ENCODE assay signal across 22 mouse cellular contexts in the genomic region with DNA sequence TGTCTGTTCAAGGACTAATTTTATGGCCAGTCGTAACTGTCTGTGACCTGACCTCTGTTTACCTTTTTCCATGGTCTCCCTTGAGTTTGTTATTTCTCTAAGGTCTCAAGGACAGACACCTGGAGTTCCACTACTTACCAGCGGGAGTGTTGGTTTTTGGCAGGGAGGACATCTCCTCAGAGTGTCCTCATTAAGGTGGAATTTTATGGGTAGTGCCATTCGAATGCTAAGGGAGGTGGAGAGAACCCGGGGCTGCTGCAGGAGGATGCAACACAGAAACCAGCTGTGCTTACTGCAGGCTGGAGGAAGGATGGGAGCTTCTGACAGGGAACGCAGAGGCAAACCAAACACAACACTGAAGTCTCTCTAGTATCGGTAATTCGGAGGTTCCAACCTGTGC. TPM values are rescaled to one million over a fixed set of nuclear protein-coding genes. Genes with fewer than 3 reads are reported as not detected.
"Had no signal": no experiment of that assay in that cellular context is flagged by ENCODE, and none has a peak within 500 bp of the region (broad histone marks: within the 10 kb centered on the region; RNA-seq: fewer than 3 reads in every experiment).

No protein-coding gene starts in this region.

- H3K27me3 ChIP-seq: neural tube, embryonic 15.5 days; stomach, embryonic 15.5 days had no signal

- DNase-seq: retina, postnatal 1 day; right cerebral cortex, adult 18-20 months; right cerebral cortex, postnatal 14 days; right cerebral cortex, postnatal 25 days; right cerebral cortex, postnatal 4 days; spleen, adult 18-20 months; thymus, adult 18-20 months; thymus, adult 2 months; thymus, postnatal 14 days; thymus, postnatal 25 days; thymus, postnatal 36 days; thymus, postnatal 4 days had no signal

- H3K4me2 ChIP-seq: neural tube, embryonic 15.5 days; stomach, embryonic 15.5 days had no signal

- H3K27ac ChIP-seq: neural tube, embryonic 15.5 days; stomach, embryonic 15.5 days; stomach, postnatal 0 days had no signal

- H3K9me3 ChIP-seq: neural tube, embryonic 15.5 days; stomach, embryonic 15.5 days had no signal

- H3K4me3 ChIP-seq: neural tube, embryonic 15.5 days; stomach, embryonic 15.5 days had no signal

- H3K4me1 ChIP-seq: neural tube, embryonic 15.5 days; stomach, embryonic 15.5 days had no signal

- H3K36me3 ChIP-seq: neural tube, embryonic 15.5 days; stomach, embryonic 15.5 days had no signal

- H3K9ac ChIP-seq: neural tube, embryonic 15.5 days; stomach, embryonic 15.5 days had no signal

RNA-seq across cellular contexts. Expression of a gene that starts 36.0 kb away (rescaled TPM):
- polyA plus RNA-seq: neural tube, embryonic 14.5 days; neural tube, embryonic 15.5 days; small intestine, adult 2 months; spleen, adult 2 months; stomach, embryonic 14.5 days; stomach, embryonic 15.5 days; stomach, embryonic 16.5 days; stomach, postnatal 0 days; thymus, adult 2 months; thymus, postnatal 0 days; urinary bladder, adult 2 months had no signal

RNA-seq across cellular contexts. Expression of a gene that starts 41.1 kb away (rescaled TPM):
- polyA plus RNA-seq: neural tube, embryonic 14.5 days; neural tube, embryonic 15.5 days; small intestine, adult 2 months; spleen, adult 2 months; stomach, embryonic 14.5 days; stomach, embryonic 15.5 days; stomach, embryonic 16.5 days; stomach, postnatal 0 days; thymus, adult 2 months; thymus, postnatal 0 days; urinary bladder, adult 2 months had no signal
